8 mouse cellular contexts compared by ENCODE assay signal in genomic region chr8:9051699-9052098, GRCm38 (mm10).
DNase-seq lines count a peak whose midpoint lies in the region; ATAC-seq and TF ChIP-seq lines count a peak whose summit lies in the region.

No protein-coding gene starts in this region.

- DNase-seq in hindbrain, postnatal 0 days (ENCODE audit: low spot score) = peak; percentile 51
- peak; percentile 70 to 87 for DNase-seq in gastrocnemius, postnatal 4 days (ENCODE audit: low spot score in 2 of 2)
- DNase-seq in layer of hippocampus, adult 11-12 months (ENCODE audit: low spot score) = peak; percentile 12
- DNase-seq in lung, postnatal 4 days = peak; percentile 63 to 91
- no peak for DNase-seq in spleen, postnatal 36 days (ENCODE audit: low spot score in 2 of 2)
- no peak for DNase-seq in thymus, adult 2 months
- no peak for DNase-seq in spleen, postnatal 14 days (ENCODE audit: low spot score in 2 of 2)

- no peak for TF ChIP-seq POLR2A in thymus, adult 2 months (IDR thresholded peaks at IDR 0.05; ENCODE audit: control insufficient read depth, extremely low read depth, insufficient read depth, low read length, poor library complexity)

- 56% methylated on average over 10 of the region's 10 CpGs for WGBS in hindbrain, postnatal 0 days
- WGBS in hindbrain, embryonic 12.5 days = 87% methylated on average over 10 of the region's 10 CpGs
- WGBS in thymus, adult 2 months = 91% methylated on average over 10 of the region's 10 CpGs

- H3K9me3 ChIP-seq in hindbrain, postnatal 0 days (ENCODE audit: low read length) = no peaks in the 10 kb centered on the region
- H3K9me3 ChIP-seq in hindbrain, embryonic 12.5 days (replicated peaks) = no peaks in the 10 kb centered on the region

- no peak for TF ChIP-seq CTCF in hindbrain, postnatal 0 days (IDR thresholded peaks at IDR 0.05; ENCODE audit: low read depth)
- no peak for TF ChIP-seq CTCF in thymus, adult 2 months (IDR thresholded peaks at IDR 0.05; ENCODE audit: borderline replicate concordance, control insufficient read depth, extremely low read depth, insufficient read depth, low read length, poor library complexity)

- peak; percentile 73 for ATAC-seq in hindbrain, postnatal 0 days
- ATAC-seq in hindbrain, embryonic 12.5 days (ENCODE audit: low FRiP score) = no peak

- H3K27ac ChIP-seq in hindbrain, postnatal 0 days = no peak overlapping the region
- no peak overlapping the region for H3K27ac ChIP-seq in hindbrain, embryonic 12.5 days
- H3K27ac ChIP-seq in thymus, adult 2 months (ENCODE audit: control insufficient read depth, insufficient read depth, low read length) = no peak overlapping the region

- H3K27me3 ChIP-seq in hindbrain, postnatal 0 days (ENCODE audit: insufficient read depth, low read length) = no peaks in the 10 kb centered on the region
- H3K27me3 ChIP-seq in hindbrain, embryonic 12.5 days = no peaks in the 10 kb centered on the region
- H3K27me3 ChIP-seq in thymus, adult 2 months (ENCODE audit: control insufficient read depth, insufficient read depth, low read length) = no peaks in the 10 kb centered on the region

- no peak overlapping the region for H3K4me3 ChIP-seq in hindbrain, postnatal 0 days (ENCODE audit: low read length)
- H3K4me3 ChIP-seq in hindbrain, embryonic 12.5 days = no peak overlapping the region
- H3K4me3 ChIP-seq in thymus, adult 2 months (ENCODE audit: control insufficient read depth, insufficient read depth, low read length) = no peak overlapping the region

- no peaks in the 10 kb centered on the region for H3K4me1 ChIP-seq in hindbrain, postnatal 0 days (ENCODE audit: insufficient read depth, low read length)
- peaks cover 6% of the 10 kb centered on the region; the same call in 1 of the 2 replicates for H3K4me1 ChIP-seq in hindbrain, embryonic 12.5 days
- H3K4me1 ChIP-seq in thymus, adult 2 months (replicated peaks; ENCODE audit: control insufficient read depth, insufficient read depth, low read length) = no peaks in the 10 kb centered on the region

- H3K4me2 ChIP-seq in hindbrain, postnatal 0 days (ENCODE audit: low read depth, low read length) = no peak overlapping the region
- H3K4me2 ChIP-seq in hindbrain, embryonic 12.5 days (replicated peaks) = no peak overlapping the region

- H3K9ac ChIP-seq in hindbrain, postnatal 0 days (replicated peaks; ENCODE audit: low read length) = no peak overlapping the region
- no peak overlapping the region for H3K9ac ChIP-seq in hindbrain, embryonic 12.5 days

- no peaks in the 10 kb centered on the region for H3K36me3 ChIP-seq in hindbrain, postnatal 0 days (ENCODE audit: insufficient read depth, low read length)
- no peaks in the 10 kb centered on the region for H3K36me3 ChIP-seq in hindbrain, embryonic 12.5 days
- H3K36me3 ChIP-seq in thymus, adult 2 months (ENCODE audit: control insufficient read depth, insufficient read depth, low read length) = no peaks in the 10 kb centered on the region

Comparison
In these comparisons a context has a peak if more than half of its experiments do, and no peak if none do; other contexts are left out.
1. DNase-seq: peak in hindbrain, postnatal 0 days (single experiment), gastrocnemius, postnatal 4 days (2 of 2), layer of hippocampus, adult 11-12 months (single experiment) and lung, postnatal 4 days (2 of 2); none in spleen, postnatal 36 days (0 of 2), thymus, adult 2 months (single experiment) and spleen, postnatal 14 days (0 of 2).